Mouse (Mus musculus) urinary bladder, postnatal 14 days (tissue): ENCODE data around the gene Apeh.

ENCODE experiments used
- DNase-seq: peaks from one replicate; pipeline ENCODE4 v3.0.0; 2021; ENCODE audit warnings: low spot score

Apeh gene

DNA sequence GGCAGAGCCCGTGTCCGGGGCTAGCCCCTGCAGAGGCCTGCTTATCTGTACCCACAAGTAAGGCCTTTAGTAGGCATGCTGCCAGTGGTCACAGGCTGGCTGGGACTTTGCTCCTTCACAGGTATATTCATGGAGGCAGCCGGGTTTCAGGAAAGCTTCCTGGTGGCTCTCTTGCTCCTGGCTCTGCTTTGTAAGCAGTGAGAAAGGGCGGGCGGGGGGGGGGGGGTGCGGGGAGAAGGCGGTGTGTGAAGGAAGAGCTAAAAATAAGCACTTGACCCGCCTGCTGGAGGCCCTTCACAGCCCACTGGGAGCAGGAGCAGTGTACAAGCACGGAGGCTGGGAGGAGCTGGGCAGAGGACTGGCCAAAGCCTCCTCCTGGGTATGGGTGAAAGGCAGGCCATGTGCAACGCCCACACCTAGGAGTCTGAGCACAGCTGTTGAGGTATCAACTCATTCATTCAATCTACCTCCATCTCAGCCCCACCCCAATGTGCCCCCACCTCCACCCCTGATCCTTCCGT is 25.5 kb upstream of the Apeh start:
- no peak for DNase-seq

DNA sequence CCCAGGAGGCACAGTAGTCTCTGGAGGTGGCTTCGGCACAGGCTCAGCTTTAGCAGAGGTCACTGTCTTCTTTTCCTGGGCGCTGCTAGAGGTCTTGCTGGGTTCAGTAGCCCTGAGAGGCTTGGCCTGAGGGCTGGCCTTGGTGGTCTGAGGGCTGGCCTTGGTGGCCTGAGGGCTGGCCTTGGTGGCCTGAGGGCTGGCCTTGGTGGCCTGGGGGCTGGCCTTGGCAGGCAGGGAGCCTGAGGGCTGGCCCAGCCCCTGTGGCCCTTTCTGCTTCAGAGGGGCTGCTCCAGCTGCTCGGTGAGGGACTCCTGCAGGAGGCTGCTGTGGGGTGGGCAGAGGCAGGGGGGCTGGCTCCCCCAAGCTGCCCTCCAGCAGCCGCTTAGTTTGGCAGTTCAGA is 22.7 kb upstream of the Apeh start:
- no peak for DNase-seq

DNA sequence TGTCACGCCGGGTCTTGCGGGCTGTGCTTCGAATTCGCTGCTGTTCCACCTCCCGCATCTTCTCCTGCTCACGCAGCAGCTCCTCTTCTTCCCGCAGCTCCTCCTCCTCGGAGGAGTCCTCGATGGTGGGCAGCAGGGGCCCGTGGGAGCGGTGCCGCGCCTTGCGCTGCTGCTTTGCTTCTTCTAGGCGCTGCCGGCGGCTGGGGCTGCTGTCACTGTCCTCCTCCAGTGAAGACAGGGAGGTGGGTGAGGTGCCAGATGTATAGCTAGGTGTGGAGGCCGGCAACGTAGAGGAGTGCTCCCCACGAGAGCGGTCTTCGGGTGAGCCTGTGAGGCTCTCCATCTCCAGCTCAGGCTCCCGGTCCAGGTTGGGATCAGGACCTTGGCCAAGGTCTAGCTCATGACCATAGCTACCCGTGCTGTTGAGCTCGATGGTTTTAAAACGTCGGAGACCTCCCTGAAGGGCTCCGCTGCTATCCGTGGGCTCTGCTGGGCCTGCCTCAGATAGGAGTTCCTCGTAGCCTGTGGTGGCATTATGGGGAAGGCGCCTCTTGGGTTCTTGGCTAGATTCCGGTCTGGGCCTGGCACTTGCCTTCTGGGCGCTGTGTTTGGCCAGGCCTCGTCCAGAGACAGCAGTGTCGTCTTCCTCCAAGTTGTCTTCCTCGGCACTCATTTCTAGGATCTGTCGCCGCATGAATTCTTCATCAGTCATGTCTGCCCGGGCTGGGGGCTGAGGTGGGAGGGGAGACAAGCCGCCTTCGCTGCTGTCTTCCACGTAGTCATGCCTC is 21.1 kb upstream of the Apeh start:
- DNase-seq, result no peak

DNA sequence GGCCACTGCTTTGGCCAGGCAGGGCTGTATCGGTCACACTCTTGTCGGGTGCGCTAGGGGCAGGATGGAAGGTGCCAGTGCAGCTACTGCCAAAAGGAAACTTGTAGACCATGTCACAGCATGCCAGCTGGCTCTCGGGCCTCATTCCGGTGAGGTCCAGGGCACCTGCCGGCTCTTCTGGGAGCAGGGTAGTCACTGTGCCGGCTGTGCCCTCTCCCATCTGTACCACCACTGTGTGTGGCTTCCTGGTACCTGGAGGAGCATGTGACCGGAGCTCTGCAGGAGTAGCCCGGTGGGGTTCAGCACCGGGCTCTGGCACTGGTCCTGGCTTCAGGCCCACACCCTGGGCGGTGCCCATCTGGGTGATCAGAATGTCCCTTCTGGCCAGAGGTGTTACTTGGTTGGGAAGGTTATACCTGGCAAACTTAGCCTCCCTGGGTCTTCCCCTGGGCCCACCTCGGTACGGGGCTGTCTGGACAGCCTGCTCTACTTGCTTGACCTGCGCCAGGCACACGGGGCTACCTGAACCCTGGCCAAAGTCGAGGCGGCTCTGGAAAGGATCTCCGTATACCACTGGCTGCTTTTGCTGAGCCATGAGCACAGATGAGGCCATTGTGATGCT is 18.4 kb upstream of the Apeh start:
- peak; percentile 38 for DNase-seq

DNA sequence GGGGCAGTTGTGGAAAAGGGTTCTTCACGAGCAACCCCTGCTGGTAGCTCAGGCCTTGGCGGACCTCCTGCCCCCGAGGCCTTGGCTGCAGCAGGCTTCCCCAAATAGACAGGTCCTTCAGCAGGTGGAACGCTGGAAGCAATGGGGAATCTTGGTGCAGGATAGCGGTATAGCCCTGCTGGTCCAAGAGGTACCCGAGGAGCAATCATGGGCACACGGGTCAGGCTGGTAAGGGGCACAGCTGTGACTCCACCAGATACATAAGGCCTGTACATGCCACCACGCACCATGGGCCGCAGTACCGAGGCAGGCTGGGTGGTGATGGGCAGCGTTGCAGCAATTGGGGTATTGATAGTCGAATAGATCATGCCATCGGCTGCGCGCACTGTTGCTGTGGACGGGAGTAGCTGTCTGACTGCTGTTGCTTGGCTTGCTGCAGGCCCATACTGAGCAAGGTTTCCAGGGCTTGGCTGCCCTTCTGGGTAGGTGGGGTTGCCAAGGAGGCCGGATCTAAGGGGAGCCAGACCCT is 17.3 kb upstream of the Apeh start:
- no peak for DNase-seq

DNA sequence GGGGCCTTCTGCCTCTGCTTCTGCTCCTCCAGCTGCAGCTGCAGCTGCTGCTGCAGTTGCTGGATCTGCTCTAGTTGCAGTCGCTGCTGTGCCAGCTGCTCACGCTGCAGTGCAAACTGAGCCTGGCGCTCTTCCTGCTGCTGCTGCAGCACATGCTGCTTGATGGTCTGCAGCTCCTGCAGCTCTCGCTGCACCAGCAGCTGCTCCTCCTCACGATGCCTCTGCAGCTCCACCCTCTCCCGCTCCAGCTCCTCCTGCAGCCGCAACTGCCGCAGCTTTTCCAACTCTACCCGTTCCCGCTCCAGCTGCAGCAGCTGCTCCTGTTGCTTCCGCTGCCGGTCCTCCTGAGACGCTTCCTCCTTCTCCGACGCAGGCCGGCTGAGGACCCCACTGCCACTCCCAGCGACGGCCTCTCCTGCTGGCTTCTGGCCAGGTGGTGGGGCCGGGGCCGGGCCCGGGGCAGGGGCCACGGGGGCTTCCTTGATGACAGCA is 16.7 kb upstream of the Apeh start:
- DNase-seq, result no peak

DNA sequence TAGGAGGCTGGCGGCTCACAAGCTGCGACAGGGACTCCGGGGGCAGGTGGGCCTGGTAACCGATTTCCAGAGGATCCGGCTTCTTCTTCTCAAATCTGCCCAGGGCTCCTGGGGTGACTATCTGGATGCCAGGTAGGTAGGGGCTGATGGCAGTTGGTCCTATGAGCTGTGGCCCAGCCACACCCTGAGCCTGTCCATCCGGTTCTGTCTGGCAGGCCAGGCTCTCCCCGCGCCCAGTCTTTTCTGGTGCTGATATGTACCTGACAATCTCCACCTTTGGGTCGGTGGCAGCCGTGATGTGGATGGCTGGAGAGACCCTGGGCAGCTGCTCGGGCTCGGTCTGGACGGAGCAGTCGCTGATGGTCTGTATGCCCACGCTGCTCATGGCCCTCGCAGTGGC is 15.8 kb upstream of the Apeh start:
- peak; percentile 61 for DNase-seq

DNA sequence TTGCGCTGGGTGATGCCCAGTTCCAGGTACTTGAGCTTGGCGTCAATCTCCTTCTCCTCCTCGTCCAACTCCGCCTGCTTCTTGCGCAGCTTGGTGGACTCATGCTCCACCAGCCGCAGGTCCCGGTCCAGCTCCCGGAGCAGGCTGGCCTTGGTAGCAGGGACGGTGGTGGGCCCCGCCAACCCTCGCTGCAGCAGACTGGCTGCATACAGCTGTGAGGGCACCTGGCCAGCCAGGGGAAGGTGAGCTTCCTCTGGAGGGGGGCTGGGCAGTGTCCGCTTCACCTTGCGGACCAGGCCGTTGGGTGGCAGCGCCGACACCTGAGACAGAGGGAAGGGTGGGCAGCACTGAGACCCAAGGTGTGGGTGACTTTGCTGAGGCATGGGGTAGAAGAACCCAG is 13.5 kb upstream of the Apeh start:
- no peak for DNase-seq

DNA sequence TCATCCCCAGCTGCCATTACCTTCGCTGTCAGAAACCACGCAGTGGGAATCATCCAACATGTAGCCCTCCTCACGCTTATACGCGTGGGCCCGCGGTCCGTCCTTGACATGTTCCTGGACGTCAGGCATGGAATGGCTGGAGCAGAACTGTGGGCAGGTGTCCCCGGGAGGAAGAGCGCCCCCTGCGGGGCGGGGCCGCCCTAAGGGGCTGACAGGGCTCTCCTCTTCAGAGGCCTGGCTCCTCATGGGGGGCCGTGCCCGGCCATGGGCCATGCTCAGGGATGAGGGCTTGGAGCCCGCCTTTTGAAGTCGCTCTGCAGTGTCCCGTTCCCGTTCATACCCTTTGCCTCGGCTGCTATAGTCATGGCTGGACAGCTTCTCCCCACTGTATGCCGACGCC is 11.7 kb upstream of the Apeh start:
- DNase-seq, result no peak

DNA sequence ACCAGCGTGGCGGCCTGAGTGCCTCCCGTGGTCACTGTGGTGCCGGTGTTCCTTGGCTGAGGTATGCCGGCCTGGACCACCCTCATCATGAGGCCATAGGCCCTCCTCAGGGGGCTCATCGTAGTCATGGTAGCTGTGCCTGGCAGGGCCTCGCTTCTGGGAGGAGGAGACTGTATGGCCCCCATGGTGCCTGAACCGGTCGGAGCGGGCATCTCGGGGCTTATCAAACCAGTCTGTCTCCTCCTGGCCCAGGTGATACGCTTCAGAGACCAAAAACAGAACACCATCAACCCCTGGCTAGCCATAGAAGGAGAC is 11.1 kb upstream of the Apeh start:
- no peak for DNase-seq

DNA sequence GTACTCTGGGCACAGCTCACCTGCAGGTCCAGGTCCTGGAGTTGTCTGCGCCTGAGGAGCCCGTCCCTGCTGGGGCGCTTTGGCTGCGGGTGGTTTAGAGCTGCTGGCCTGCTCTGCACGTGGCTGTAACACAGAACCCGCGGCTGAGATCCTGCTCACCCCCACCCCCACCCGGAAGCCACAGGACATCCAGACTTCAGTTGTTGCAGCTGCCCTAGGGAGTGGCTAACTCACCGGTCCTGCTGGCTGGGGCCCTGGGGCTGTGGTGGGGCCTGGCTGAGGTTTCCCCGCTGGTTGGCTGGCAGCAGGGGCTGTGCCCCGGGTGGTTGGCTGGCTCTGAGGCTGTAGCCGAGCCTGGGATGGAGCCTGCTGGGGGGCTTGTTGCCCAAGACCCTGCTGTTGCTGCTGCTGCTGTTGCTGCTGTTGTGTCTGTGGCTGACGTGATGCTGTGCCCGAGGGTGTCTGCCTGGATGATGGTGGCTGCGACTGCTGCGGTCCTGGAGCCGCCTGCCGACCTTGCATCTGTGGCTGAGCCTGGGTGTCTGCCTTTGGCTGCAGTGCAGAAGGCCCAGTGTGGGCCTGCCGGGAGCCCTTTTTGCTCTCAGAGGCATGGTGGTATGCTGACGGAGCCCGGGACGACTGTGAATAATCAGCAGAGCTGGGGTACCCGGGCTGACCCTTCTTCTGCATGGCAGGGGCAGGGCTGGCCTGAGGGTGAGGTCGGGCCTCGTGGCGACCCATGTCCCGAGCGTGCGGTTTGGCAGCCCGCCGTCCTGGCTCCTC is 10.6 kb upstream of the Apeh start:
- no peak for DNase-seq

DNA sequence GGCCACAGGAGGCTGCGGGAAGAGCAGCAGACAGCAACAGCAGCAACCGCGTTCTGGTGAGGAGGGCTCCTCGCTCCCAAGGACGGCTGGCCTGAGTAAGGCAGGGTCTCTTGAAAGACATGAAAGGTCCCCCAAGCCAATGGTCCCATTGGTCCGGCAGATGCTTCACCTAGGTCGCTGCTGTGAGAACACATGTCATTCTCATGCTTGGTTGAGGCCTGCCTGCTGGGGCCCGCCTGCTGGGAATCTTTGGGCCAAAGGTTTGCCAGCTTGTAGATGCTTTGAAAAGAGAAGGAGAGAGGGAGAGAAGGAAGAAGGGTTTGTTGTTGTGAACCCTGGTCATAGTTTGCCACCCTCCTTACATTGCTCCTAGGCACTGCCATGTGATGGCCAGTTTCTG is 5.2 kb upstream of the Apeh start:
- DNase-seq, result no peak

DNA sequence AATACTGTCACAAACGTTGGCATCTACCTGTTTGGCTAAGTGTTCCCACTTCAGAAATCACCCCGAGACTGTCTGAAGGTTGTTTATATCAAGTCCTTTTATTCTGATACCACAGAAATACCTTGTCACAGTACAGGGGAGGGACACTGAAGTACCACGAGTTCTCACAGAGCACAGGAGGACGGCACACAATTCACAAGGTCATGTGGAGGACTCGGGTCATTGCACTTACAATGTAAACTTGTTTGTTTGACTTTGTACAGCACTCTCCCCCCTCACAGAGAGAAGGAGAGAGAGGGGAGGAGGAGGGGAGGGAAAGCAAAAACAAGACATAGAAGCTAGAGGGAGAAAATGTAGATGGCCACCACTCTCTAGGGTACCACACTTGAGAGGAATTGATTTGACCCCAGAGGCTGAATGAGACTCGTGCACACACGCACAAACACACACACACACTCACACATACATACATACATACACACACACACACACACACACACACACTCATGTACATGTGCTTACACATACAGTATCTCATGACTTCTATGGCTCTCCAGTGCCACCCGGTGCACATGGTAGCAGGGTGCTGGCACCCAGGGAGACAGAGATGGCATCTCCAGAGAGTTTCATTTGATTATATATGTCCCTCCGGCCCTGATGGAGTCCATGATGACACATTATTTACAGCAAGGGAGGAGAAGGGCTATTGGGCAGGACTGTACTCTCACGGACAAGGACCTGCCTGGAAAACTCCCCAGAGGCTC is 1.7 kb upstream of the Apeh start:
- DNase-seq, result no peak

DNA sequence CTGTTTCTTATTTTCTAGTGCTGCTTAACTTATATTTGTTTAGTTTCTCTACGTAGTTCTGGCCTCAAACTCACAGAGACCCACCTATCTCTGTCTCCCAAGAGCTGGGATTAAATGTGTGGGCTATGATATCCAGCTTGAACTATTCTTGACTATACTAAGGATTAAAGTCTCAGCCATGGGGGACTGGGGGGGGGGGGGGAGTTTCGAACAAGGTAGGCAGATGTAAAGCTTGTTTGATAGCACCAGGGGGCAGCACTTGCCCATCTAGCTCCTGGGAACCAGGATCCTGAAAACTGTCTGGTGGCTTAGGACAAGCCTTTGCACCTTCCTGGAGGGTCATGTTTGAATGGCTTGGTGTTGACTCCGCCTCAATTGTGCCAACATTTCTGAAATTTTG is 1.1 kb upstream of the Apeh start:
- DNase-seq, result peak; percentile 62

DNA sequence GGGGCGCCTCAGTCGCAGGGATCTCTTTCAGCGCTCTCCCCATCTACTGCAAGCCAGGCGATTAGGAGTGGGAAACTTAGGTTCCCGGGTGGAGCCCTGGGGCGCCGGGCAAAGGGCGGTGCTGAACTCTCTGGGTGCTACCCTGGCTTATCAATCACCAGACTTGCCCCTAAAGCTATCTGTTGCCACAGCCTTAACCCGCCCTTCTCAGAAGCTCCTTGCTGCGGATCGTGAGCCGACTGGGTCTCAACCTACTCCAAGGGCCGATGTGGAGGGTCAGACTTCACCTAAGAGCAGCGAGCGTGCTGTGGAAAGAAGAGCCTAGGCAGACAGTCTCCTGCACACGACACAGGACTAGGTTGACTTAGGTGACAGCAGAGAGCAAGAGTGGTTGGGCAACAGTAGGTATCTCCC is 599 bp upstream of the Apeh start:
- no peak for DNase-seq

DNA sequence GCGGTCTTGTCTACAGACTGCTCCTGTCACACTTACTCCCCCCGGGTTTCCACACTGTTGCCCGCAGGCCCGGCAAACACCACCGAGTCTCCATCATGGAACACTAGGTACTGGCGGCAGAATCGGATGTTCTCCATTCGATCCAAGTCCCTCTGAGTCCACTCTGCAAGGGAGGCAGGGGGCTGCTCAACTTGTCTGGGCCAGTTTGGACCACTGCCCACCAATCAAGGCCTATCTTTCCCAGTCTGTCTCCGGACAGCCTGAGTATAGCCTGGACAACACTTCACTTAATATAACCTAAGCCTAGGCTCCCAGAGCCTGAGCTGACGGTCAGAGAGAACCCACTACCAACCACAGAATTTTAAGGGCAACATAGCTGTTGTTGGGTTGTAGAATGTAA is 820 bp downstream of the Apeh start:
- DNase-seq, result no peak

DNA sequence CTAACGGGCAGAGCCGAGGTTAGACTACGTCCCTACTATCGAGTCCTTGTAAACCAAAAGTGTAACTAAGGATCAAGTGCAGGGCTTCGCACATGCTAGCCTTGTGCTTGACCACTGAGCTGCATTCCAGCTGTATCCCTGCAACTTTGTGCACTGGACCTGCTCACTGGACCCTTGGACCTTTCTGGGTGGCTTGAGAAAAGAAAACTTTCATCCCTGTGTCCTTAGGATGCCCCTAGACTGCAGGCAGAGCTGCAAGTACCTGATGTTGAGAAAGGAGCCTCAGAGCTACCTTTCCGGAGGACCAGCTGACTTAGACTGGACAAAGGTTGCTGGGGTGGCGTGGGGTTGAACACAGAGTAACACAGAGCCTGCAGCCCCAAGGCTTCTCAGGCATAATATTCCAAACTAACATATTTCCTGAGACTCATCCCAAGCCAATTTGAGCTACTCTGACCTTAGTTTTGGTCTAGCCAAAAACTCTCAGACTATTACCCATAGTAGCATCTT is 3.7 kb downstream of the Apeh start:
- no peak for DNase-seq

DNA sequence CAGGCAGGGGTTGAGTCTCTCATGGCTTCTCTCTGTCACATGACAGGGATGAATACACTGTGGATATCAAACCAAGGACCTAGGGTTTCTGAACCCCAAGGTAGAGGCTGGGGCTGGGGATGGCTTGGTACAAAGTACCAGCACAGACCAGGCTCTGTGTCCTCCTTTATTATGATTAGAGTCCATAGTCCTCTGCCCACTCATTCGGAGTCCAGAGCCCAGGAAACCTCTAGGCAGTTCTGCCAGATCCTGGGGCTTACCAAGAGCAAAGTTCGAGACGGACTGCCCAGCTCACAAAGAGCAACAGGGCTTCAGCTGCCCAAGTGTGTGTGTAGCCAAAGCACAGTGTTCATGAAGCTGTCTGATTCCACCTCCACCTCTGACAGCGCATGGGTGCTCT is 9.1 kb downstream of the Apeh start:
- no peak for DNase-seq

DNA sequence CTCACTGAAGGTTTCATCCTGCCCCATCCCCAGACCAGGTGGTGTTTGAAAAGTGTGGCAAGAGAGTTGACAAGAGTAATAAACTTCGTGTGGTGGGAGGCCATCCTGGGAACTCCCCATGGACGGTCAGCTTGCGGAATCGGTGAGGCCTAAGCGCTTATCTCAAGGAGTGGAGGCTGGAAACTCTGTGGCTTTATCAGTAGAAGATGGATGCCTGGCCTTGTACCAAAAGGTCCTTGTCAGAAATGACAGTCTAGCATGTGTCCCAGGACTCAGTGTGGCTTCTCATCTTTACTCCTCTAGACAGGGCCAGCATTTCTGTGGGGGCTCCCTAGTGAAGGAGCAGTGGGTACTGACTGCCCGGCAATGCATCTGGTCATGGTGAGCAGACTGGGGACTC is 10.8 kb downstream of the Apeh start:
- no peak for DNase-seq

DNA sequence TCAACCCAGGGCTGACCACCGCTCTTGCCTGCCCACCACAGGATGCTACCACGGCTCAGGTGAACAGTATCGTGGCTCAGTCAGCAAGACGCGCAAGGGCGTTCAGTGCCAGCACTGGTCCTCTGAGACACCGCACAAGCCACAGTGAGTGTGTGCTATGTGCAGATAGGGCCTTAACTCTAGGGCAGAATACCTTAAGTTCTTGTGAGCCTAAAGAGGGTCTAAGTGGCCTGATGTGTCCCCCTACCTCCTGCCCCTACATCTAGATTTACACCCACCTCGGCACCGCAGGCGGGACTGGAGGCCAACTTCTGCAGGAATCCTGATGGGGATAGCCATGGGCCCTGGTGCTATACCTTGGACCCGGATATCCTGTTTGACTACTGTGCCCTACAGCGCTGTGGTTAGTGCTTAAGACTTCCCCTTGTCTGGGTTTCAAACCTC is 11.4 kb downstream of the Apeh start, which contains the start of gene Rnf123:
Gene Rnf123 (minus strand): TSS at position 359 of the 444 bp plus-strand sequence.
- no peak for DNase-seq

DNA sequence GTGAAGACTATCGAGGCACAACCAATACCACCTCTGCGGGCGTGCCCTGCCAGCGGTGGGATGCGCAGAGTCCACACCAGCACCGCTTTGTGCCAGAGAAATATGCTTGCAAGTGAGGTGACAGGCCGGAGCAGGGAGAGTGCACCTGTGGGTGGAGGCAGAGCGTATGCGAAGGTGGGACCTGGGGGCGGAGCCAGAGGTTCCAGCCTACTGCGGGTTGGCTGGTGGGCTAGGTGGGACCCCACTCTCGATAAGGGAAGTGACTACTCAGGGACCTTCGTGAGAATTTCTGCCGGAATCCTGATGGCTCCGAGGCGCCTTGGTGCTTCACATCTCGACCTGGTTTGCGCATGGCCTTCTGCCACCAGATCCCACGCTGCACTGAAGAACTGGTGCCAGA is 11.9 kb downstream of the Apeh start:
- DNase-seq, result no peak

DNA sequence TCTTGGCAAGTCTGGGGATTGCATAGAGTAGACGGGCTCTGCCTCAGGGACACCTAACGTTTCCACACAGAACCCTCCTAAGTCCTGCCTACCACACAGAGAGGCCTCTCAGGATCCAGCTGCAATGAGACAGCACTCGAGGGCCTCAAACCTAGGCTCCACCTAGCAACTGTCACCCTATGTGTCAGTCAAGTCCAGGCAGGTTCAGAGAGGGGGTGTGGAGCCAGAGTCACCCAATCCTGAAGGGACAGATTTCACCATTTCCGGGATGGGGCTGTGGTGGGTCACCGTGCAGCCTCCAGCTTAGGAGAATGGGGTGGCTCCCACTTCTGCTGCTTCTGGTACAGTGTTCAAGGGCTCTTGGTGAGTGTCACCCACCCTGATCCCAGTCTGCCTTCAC is 14.2 kb downstream of the Apeh start, which contains the start of gene Mst1:
Gene Mst1 (plus strand): TSS at position 269 of the 400 bp plus-strand sequence.
- no peak for DNase-seq
